Mouse (Mus musculus) heart, adult 11 months (tissue): ENCODE results near the gene Tbcel.

Experiments used
- DNase-seq: peaks from one replicate; pipeline ENCODE4 v3.0.0; 2022

Gene Tbcel

DNA sequence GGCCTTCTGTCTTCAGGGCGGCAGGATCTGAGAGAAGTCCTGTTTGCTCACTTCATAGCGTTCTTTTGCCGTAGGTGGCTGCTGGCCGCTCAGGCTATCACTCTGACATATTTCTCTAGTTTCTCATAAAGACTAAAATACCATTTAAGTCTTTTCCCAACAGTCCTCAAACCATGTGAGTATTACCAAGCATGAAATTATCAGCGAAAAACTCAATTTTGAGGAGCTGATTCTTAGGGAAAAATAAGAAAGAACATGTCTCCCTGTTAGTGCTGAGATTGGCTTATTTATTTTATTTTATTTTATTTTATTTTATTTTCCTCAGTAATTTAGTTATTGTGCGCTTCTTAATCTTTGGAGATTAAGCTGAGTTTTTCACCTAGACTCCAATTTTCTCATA, at the start of gene Tbcel:
Tbcel (minus strand) TSS at position 101 of the 400 bp plus-strand sequence.
- no peak for DNase-seq

DNA sequence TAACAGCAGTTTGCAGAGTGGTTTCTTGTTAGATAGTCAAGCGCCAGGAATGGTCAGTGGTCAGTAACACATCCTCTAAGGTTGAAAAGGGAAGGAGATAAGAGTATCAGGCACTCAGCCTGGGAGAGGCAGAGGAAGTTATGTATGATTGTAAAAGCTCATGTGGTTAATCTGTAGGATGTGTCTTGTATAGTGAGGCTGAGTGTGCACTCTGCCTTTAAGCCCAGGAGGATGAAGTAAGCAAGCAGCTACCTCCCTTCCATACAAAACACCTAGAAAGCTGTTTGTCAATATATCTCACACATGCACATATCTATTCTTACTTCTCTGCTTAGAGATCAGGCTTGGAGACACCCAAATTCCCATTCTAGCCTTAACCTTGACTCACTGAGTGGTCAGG, 47.6 kb upstream of the Tbcel start:
- DNase-seq: peak; percentile 55

DNA sequence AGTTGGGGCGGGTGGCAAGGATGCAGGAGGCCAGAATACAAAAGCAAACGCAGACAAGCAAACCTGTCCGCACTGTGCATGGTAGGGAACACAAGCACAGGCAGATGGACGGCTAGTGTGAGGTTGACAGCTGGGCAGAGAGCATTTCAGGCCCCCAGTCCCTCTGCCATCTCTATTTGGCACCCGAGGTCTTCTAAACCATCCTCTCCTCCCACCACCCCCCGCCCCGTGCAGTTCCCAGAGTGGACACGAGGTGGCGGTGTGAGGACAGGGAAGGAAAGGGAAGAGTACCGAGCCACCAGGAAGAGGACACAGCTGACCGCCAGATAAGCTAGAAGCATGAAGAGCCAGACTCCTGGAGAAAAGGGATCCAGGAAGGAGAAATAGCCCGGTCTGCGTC, 42.5 kb upstream of the Tbcel start:
- DNase-seq: peak; percentile 91

DNA sequence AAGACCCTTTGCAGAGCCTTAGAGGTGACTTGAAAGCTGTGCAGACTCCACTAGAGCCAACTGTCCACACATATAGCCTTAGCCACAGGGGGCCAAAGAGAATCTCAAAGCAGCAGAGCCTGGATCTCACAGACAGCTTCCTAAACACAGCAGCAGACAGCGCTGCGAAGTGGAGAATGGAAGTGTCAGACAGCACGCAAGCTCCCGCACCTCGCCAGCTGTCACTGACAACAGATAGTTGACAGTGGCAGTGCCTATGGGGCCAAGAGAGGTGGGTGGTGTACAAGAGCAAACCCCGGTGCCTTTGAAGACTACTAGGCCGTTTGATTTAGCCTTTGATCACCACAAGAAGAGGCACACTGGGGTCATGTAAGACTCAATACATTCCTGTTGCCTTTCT, 41.4 kb upstream of the Tbcel start:
- DNase-seq: no peak

DNA sequence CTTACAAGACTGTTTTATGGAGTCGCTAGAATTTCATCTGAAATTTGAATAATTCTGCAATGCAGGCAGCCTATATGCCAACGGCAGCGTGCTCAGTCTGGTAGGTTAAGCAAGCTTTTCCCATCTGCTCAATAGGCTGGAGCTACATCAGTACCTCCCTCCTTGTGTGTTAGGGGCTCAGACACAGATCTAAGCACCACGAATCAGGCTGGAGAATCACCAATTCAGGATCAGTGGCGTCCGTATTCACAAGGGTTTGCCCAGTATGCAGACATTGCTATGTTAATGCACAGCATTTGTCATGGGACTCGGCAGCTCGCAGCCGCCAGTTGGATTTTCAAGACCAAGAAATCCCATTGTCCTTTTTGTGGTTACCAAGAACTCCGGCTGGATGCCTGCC, 36.9 kb upstream of the Tbcel start:
- no peak for DNase-seq

DNA sequence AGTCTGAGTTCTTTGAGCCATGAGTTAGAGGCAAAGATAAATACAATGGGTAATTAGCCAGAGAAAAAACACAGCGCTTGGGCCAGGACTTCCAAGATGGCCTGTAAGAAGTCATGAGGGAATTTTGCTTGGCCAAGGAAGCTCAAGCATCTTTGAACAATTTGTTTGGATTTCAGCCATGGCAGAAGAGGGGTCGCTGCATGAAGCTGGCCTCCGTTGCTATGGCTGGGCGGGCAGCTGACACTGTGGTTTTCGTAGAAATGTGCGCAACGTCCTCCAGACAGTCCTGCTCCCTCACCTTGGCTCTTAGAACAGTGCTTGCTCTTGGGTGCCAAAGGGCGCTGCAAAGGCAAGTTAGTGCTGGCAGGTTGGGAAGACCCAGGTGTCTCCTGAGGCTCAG, 25.9 kb upstream of the Tbcel start:
- no peak for DNase-seq

- DNase-seq: no peak
Observed at GRCm38 (mm10) chr9:42533041-42533440, 25.4 kb upstream of the Tbcel start.

DNA sequence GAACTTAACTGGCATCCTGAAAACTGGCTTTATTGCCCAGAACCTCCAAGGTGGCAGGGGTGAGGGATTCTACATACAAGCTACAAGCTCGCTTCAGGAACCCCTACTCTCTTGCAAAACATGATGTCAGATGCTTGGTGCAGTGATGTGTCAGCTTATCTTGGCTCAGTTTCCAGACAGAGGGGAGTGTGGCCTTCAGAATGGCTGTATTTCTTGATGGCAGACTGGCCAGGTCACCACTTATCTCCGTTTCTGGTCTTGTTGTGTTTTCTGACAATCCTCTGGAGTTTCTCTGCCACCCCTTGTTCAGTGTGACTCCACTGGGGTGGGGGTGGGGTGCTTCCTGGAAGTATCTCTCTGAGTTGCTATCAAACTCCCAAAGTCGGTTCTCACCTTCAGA, 24.3 kb upstream of the Tbcel start:
- no peak for DNase-seq

- DNase-seq: no peak
Observed at GRCm38 (mm10) chr9:42530221-42531152, 22.9 kb upstream of the Tbcel start.

- no peak for DNase-seq
Observed at GRCm38 (mm10) chr9:42520587-42521084, 13.0 kb upstream of the Tbcel start.

DNA sequence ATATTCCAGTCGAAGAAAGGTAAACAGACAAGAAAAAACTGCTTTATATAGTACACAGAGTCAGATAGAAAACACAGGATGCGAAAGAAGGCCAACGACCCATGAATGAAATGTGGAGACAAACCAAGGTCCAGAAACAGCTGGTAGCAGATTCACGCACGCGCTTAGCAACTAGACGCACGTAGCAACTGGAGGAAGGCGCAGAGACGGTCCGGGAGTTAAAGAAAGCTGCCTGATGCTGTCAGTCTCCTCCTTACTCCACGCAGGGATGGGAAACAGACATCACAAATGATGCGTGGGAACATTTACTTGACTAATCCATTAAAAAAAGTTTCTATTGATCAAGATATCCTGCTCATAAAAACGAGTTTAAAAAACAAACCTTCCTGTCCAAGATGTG, 10.6 kb upstream of the Tbcel start:
- no peak for DNase-seq

- DNase-seq: no peak
Observed at GRCm38 (mm10) chr9:42513159-42513558, 5.5 kb upstream of the Tbcel start.

GRCm38 (mm10) chr9:42512312-42512711, 4.7 kb upstream of the Tbcel start:
- no peak for DNase-seq

- DNase-seq: no peak
Observed at GRCm38 (mm10) chr9:42508235-42508634, 626 bp upstream of the Tbcel start.

GRCm38 (mm10) chr9:42507022-42507421, 587 bp downstream of the Tbcel start:
- DNase-seq: no peak

DNA sequence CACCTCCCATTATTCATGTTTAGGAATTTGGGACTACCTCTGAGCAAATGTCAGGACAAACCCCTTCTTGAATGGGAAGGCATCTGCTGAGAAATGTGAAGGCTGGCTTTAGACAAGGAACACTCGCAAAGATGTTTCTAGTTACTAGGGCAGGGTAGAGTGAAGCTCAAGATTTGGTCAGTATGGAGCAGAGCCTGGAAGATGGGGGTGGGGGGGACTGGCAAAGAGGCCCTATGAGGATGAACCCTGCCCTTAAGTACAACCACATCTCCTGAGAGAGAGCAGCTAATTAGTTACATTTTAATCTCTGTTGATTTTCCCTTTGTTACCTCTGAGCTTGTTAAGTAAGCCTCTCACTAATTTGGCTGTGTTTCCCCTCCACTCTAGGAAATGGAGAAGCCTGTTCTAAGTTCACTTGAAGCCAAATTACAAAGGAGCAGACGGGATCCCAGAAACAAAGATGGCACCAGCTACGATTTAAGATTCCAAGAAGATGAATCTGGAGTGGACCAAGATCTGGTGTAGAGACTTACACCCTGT, 2.6 kb downstream of the Tbcel start:
- DNase-seq: no peak

DNA sequence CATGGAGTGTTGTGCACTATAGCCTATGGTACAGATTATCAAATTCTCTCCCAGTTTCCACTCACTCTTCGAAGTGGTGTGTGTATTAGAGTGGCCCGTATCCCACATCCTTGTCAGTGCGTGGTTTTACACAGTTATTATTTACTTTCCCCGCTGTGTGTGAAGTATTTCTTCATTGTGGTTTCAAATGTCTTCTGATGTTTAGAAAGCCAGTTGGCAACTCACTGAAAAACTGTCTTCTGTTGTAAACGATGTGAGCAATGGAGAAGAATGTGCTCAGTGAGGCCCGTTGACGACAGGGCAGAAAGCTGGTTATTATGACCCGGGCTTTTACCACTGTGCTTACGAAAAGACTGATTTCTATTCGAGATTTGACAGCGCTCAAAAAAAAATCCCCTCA, 3.0 kb downstream of the Tbcel start:
- DNase-seq: peak; percentile 23

DNA sequence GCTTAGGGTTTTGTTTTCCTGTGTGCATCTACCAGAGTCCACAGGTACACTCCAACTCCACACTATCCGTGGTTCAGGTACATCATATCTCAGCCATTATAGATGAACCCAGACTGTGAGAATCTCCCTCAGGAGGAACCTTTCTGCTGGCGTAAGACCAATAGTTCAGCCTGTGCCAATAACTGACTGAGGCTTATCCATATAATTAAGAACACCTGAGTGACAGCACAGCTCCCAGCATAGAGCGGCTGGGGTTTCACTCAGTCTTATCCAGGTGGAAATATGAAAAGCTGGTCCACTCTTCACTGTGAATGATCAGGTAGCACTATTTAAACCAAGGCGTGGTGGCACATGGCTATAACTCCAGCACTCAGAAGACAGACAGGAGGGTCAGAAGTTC, 3.9 kb downstream of the Tbcel start:
- peak; percentile 68 for DNase-seq

GRCm38 (mm10) chr9:42496296-42496695, 11.3 kb downstream of the Tbcel start:
- DNase-seq: peak; percentile 72

GRCm38 (mm10) chr9:42491780-42492179, 15.8 kb downstream of the Tbcel start:
- peak; percentile 66 for DNase-seq

DNA sequence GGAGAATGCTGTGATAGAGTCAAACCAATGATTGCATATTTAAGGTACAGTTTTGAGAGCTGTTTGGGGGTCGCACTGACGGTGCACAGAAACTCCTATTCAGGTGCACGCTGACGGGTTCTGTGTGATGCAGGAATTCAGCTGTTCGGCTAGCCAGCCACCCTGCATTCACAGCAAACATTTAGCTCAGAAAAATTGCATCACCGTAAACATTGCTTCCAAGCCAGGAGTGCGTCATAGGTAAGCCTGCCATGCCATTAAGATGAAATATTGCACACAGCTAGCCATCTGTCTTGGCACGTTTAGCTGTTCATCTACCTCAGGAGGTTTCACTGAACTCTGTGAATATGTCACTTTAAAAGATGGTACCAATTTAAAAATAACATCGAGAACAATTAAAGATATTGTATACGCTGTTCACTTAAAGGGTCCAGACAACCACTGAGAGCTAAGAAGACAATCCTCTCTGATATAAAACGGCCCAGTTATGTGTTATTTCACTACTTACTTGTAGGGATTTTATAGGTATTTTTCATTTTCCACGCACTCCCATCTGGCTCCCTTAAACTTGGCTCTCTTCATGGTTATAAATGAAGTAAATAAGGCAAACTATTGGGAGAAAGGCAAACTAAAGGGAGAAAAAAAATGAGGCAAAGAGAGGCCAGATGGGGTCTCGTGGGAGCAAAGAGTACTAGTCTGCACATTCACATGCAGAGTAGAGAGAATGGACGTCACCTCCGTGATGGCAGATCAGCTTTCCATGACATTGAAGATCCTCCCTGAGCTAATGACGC, 16.8 kb downstream of the Tbcel start:
- peak; percentile 66 for DNase-seq

- peak; percentile 50 for DNase-seq
Observed at GRCm38 (mm10) chr9:42488071-42488470, 19.5 kb downstream of the Tbcel start.

GRCm38 (mm10) chr9:42486913-42487312, 20.7 kb downstream of the Tbcel start:
- DNase-seq: peak; percentile 40

DNA sequence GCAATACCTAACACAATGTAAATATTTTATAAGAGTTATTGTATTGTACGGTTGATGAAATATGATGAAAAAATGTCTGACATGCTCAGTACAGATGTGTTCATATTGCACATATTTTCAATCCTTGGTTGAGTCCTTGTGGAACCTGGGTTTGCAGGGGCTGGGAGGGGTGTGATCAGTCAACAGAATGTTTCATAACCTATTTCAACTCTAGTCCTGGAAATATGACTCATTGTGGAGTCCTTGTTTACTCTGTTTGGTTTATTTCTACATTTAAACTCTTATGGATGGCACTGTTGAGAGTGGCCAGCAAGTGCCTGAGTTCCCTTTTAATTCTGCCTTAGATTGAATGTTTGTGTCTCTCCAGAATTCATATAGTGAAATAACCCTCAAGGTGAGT, 22.9 kb downstream of the Tbcel start:
- DNase-seq: no peak
